Mouse (Mus musculus) c-Kit-negative CD71-positive TER-119-positive erythroid progenitor cells, embryonic 14.5 days (primary cell): ENCODE measurements around the gene Fam83e.

ENCODE experiments used
- DNase-seq: peaks from one replicate; pipeline ENCODE4 v3.0.0-alpha.2; 2013; ENCODE audit warnings: low read depth, low spot score

Gene Fam83e

GRCm38 (mm10) chr7:45720413-45721233, at the start of gene Fam83e:
Gene Fam83e, plus strand, starts transcription at chr7:45721212.
- no peak for DNase-seq

- DNase-seq = no peak
Measured at GRCm38 (mm10) chr7:45677627-45678295, 43.3 kb upstream of the Fam83e start.

- no peak for DNase-seq
Measured at GRCm38 (mm10) chr7:45678513-45678912, 42.5 kb upstream of the Fam83e start.

GRCm38 (mm10) chr7:45679966-45680621, 40.9 kb upstream of the Fam83e start:
- no peak for DNase-seq

- DNase-seq = no peak
Measured at GRCm38 (mm10) chr7:45681046-45681736, 39.8 kb upstream of the Fam83e start.

GRCm38 (mm10) chr7:45682144-45683126, 38.6 kb upstream of the Fam83e start:
- no peak for DNase-seq

GRCm38 (mm10) chr7:45683396-45684050, 37.5 kb upstream of the Fam83e start, which contains the start of gene Ntn5:
Gene Ntn5, plus strand, starts transcription at chr7:45684022.
- no peak for DNase-seq

- no peak for DNase-seq
Measured at GRCm38 (mm10) chr7:45685811-45686210, 35.2 kb upstream of the Fam83e start.

- DNase-seq = no peak
Measured at GRCm38 (mm10) chr7:45686841-45687240, 34.2 kb upstream of the Fam83e start.

- no peak for DNase-seq
Measured at GRCm38 (mm10) chr7:45689099-45689498, 31.9 kb upstream of the Fam83e start.

GRCm38 (mm10) chr7:45689800-45690199, 31.2 kb upstream of the Fam83e start:
- DNase-seq = no peak

- no peak for DNase-seq
Measured at GRCm38 (mm10) chr7:45692364-45692763, 28.6 kb upstream of the Fam83e start.

GRCm38 (mm10) chr7:45693921-45694591, 27.0 kb upstream of the Fam83e start, which contains the start of gene Sec1:
Gene Sec1, minus strand, starts transcription at chr7:45694402.
- no peak for DNase-seq

- no peak for DNase-seq
Measured at GRCm38 (mm10) chr7:45695098-45695497, 25.9 kb upstream of the Fam83e start.

- no peak for DNase-seq
Measured at GRCm38 (mm10) chr7:45697894-45698293, 23.1 kb upstream of the Fam83e start.

- no peak for DNase-seq
Measured at GRCm38 (mm10) chr7:45699523-45700141, 21.4 kb upstream of the Fam83e start, which contains the start of gene Car11. Gene Car11, plus strand, starts transcription at chr7:45699843.

- DNase-seq = no peak
Measured at GRCm38 (mm10) chr7:45700301-45701015, 20.6 kb upstream of the Fam83e start.

- DNase-seq = no peak
Measured at GRCm38 (mm10) chr7:45701072-45701471, 19.9 kb upstream of the Fam83e start.
